Mouse (Mus musculus): ENCODE measurements around the gene Gatad2b.

Gene Gatad2b

GRCm38 (mm10) chr3:90383690-90384089 is 90.7 kb downstream of the Gatad2b start:
- DNase-seq (ENCODE audit: low spot score in 2 of 2): no peak

GRCm38 (mm10) chr3:90384851-90385375 is 91.9 kb downstream of the Gatad2b start:
- no peak for DNase-seq (ENCODE audit: low spot score in 2 of 2)

- DNase-seq (ENCODE audit: low spot score in 2 of 2): no peak
Observed at GRCm38 (mm10) chr3:90386817-90387216, 93.8 kb downstream of the Gatad2b start.

GRCm38 (mm10) chr3:90387483-90387882 is 94.5 kb downstream of the Gatad2b start:
- peak; percentile 65 to 67 for DNase-seq (ENCODE audit: low spot score in 2 of 2)

GRCm38 (mm10) chr3:90388192-90388591 is 95.2 kb downstream of the Gatad2b start:
- DNase-seq (ENCODE audit: low spot score in 2 of 2): no peak

- DNase-seq (ENCODE audit: low spot score in 2 of 2): peak; percentile 60 to 61
Observed at GRCm38 (mm10) chr3:90388726-90389510, 95.9 kb downstream of the Gatad2b start.

- peak; percentile 66 to 71 for DNase-seq (ENCODE audit: low spot score in 2 of 2)
Observed at GRCm38 (mm10) chr3:90389511-90390490, 96.8 kb downstream of the Gatad2b start, which contains the start of gene Slc27a3. Gene Slc27a3 (minus strand): TSS chr3:90389938.

GRCm38 (mm10) chr3:90391004-90391403 is 98.0 kb downstream of the Gatad2b start:
- DNase-seq (ENCODE audit: low spot score in 2 of 2): no peak

GRCm38 (mm10) chr3:90391941-90392340 is 99.0 kb downstream of the Gatad2b start:
- no peak for DNase-seq (ENCODE audit: low spot score in 2 of 2)

- no peak for DNase-seq (ENCODE audit: low spot score in 2 of 2)
Observed at GRCm38 (mm10) chr3:90392661-90393060, 99.7 kb downstream of the Gatad2b start.

- DNase-seq (ENCODE audit: low spot score in 2 of 2): no peak
Observed at GRCm38 (mm10) chr3:90395629-90396028, 102.7 kb downstream of the Gatad2b start.

- no peak for DNase-seq (ENCODE audit: low spot score in 2 of 2)
Observed at GRCm38 (mm10) chr3:90400993-90401392, 108.0 kb downstream of the Gatad2b start.

GRCm38 (mm10) chr3:90404121-90404520 is 111.1 kb downstream of the Gatad2b start:
- no peak for DNase-seq (ENCODE audit: low spot score in 2 of 2)

GRCm38 (mm10) chr3:90404609-90405008 is 111.6 kb downstream of the Gatad2b start:
- no peak for DNase-seq (ENCODE audit: low spot score in 2 of 2)

GRCm38 (mm10) chr3:90406414-90406813 is 113.4 kb downstream of the Gatad2b start:
- no peak for DNase-seq (ENCODE audit: low spot score in 2 of 2)

- DNase-seq (ENCODE audit: low spot score in 2 of 2): no peak
Observed at GRCm38 (mm10) chr3:90408721-90409120, 115.7 kb downstream of the Gatad2b start.

GRCm38 (mm10) chr3:90412312-90413010 is 119.5 kb downstream of the Gatad2b start:
- peak; percentile 59 to 76 for DNase-seq (ENCODE audit: low spot score in 2 of 2)

- no peak for DNase-seq (ENCODE audit: low spot score in 2 of 2)
Observed at GRCm38 (mm10) chr3:90413011-90413396, 120.0 kb downstream of the Gatad2b start.

All from right cerebral cortex, postnatal 10 days (tissue).